Mouse (Mus musculus): ENCODE results near the gene Rnf8.

- no peak for TF ChIP-seq CTCF (IDR thresholded peaks at IDR 0.05; ENCODE audit: low read depth)
- TF ChIP-seq EP300 (IDR thresholded peaks at IDR 0.05; ENCODE audit: low read depth): no peak
Observed at GRCm38 (mm10) chr17:29585446-29585845, 29.1 kb upstream of the Rnf8 start.

Measured in liver, embryonic 14.5 days (tissue).